Comparison of ENCODE assay signal across 31 mouse cellular contexts in genomic region chr9:83598047-83598446, GRCm38 (mm10). TPM values are rescaled to one million over a fixed set of nuclear protein-coding genes. Genes with fewer than 3 reads are reported as not detected.
DNase-seq lines count a peak whose midpoint lies in the region; ATAC-seq and TF ChIP-seq lines count a peak whose summit lies in the region.
"Had no signal": no experiment of that assay in that cellular context is flagged by ENCODE, and none has a peak within 500 bp of the region (broad histone marks: within the 10 kb centered on the region; RNA-seq: fewer than 3 reads in every experiment).

No protein-coding gene starts in this region.

- ATAC-seq in forebrain, embryonic 16.5 days, result no peak
- no peak for ATAC-seq in forebrain, embryonic 13.5 days
- ATAC-seq: hindbrain, embryonic 16.5 days; midbrain, embryonic 13.5 days had no signal

- no peaks in the 10 kb centered on the region for H3K9me3 ChIP-seq in forebrain, embryonic 16.5 days (ENCODE audit: control insufficient read depth, low read length)
- H3K9me3 ChIP-seq in forebrain, embryonic 13.5 days (replicated peaks), result no peaks in the 10 kb centered on the region
- H3K9me3 ChIP-seq: embryonic facial prominence, embryonic 12.5 days; G1E; heart, embryonic 13.5 days; hindbrain, embryonic 10.5 days; midbrain, embryonic 13.5 days had no signal

- DNase-seq in layer of hippocampus, adult 2 months (ENCODE audit: low spot score in 2 of 2), result no peak
- no peak for DNase-seq in layer of hippocampus, postnatal 10 days (ENCODE audit: low spot score in 2 of 2)
- DNase-seq in right cerebral cortex, postnatal 36 days (ENCODE audit: low spot score in 2 of 2), result peak; percentile 43 to 69
- DNase-seq in right cerebral cortex, postnatal 25 days, result no peak
- peak; percentile 88 for DNase-seq in telencephalon, adult 2 months (ENCODE audit: low read depth, low spot score)
- DNase-seq in retina, postnatal 1 day, result no peak
- DNase-seq: adrenal gland, adult 8-10 months; cerebellum, adult 11 months; cerebellum, adult 9-10 months; cerebellum, postnatal 36 days; embryo, embryonic 11 days; gastrocnemius, postnatal 25 days; heart, adult 18-20 months; heart, postnatal 10 days; kidney, adult 2 months; kidney, postnatal 4 days; liver; lung, adult 2 months; lung, postnatal 10 days; spleen, adult 18-20 months had no signal

- H3K4me3 ChIP-seq in forebrain, embryonic 16.5 days (replicated peaks; ENCODE audit: low read length), result no peak overlapping the region
- no peak overlapping the region for H3K4me3 ChIP-seq in forebrain, embryonic 13.5 days
- H3K4me3 ChIP-seq in layer of hippocampus, adult 2 months, result no peak overlapping the region
- H3K4me3 ChIP-seq: embryonic facial prominence, embryonic 12.5 days; heart, embryonic 13.5 days; hindbrain, embryonic 10.5 days; midbrain, embryonic 13.5 days had no signal

- peak overlapping the region; percentile 56 for H3K27ac ChIP-seq in forebrain, embryonic 16.5 days (ENCODE audit: low read length)
- no peak overlapping the region for H3K27ac ChIP-seq in forebrain, embryonic 13.5 days
- H3K27ac ChIP-seq in layer of hippocampus, adult 2 months, result peak overlapping the region; percentile 76
- H3K27ac ChIP-seq: embryonic facial prominence, embryonic 12.5 days; hindbrain, embryonic 10.5 days; kidney, postnatal 0 days; liver, embryonic 14.5 days; macrophage; midbrain, embryonic 13.5 days had no signal

- 68% methylated on average over 7 of the region's 7 CpGs for whole genome bisulfite sequencing in forebrain, embryonic 16.5 days
- WGBS in forebrain, embryonic 13.5 days, result 76% methylated on average over 7 of the region's 7 CpGs

- no peak for TF ChIP-seq CTCF in layer of hippocampus, adult 2 months (conservative IDR thresholded peaks at IDR 0.05)

- peaks cover 19% of the 10 kb centered on the region for H3K4me1 ChIP-seq in forebrain, embryonic 16.5 days (replicated peaks; ENCODE audit: control insufficient read depth, insufficient read depth, low read length)
- peaks cover 23% of the 10 kb centered on the region for H3K4me1 ChIP-seq in forebrain, embryonic 13.5 days

- H3K27me3 ChIP-seq in forebrain, embryonic 16.5 days (replicated peaks; ENCODE audit: control insufficient read depth, insufficient read depth, low read length), result no peaks in the 10 kb centered on the region
- no peaks in the 10 kb centered on the region for H3K27me3 ChIP-seq in forebrain, embryonic 13.5 days
- H3K27me3 ChIP-seq: embryonic facial prominence, embryonic 12.5 days; heart, embryonic 13.5 days; midbrain, embryonic 13.5 days had no signal

- H3K9ac ChIP-seq in forebrain, embryonic 16.5 days (replicated peaks; ENCODE audit: low read depth, low read length), result no peak overlapping the region
- H3K9ac ChIP-seq in forebrain, embryonic 13.5 days, result no peak overlapping the region
- H3K9ac ChIP-seq: embryonic facial prominence, embryonic 12.5 days; heart, embryonic 13.5 days; liver, embryonic 14.5 days; midbrain, embryonic 13.5 days had no signal

- no peaks in the 10 kb centered on the region for H3K36me3 ChIP-seq in forebrain, embryonic 16.5 days (ENCODE audit: control insufficient read depth, insufficient read depth)
- H3K36me3 ChIP-seq in forebrain, embryonic 13.5 days (ENCODE audit: poor library complexity, severe bottlenecking), result no peaks in the 10 kb centered on the region
- H3K36me3 ChIP-seq: embryonic facial prominence, embryonic 12.5 days; G1E; heart, embryonic 13.5 days; hindbrain, embryonic 10.5 days; midbrain, embryonic 13.5 days had no signal

- H3K4me2 ChIP-seq in forebrain, embryonic 16.5 days (ENCODE audit: low read length), result no peak overlapping the region
- H3K4me2 ChIP-seq in forebrain, embryonic 13.5 days, result no peak overlapping the region
- H3K4me2 ChIP-seq: embryonic facial prominence, embryonic 12.5 days; heart, embryonic 13.5 days; midbrain, embryonic 13.5 days had no signal

RNA-seq across cellular contexts. Expression of gene Sh3bgrl2, which starts 49.9 kb away (rescaled TPM):
- 19.4 and 21.5 TPM in 2 replicates for polyA plus RNA-seq in forebrain, embryonic 16.5 days (2015; fragmentation: Nextera tagmentation; extraction: Ambion mirVana)
- polyA plus RNA-seq in forebrain, embryonic 13.5 days (2015; fragmentation: Nextera tagmentation; extraction: Ambion mirVana), result 12.7 and 16.9 TPM in 2 replicates
- 10 to 100 TPM; 26.1 to 28.7 TPM for total RNA-seq in layer of hippocampus, adult 2 months (2021)
- total RNA-seq in layer of hippocampus, postnatal 10 days (2021), result 10 to 100 TPM; 20.3 to 24.4 TPM
- polyA plus RNA-seq: G1E had no signal

Comparison
In these comparisons a context has a peak if more than half of its experiments do, and no peak if none do; other contexts are left out.
1. DNase-seq: peak in right cerebral cortex, postnatal 36 days (2 of 2) and telencephalon, adult 2 months (single experiment); none in layer of hippocampus, adult 2 months (0 of 2), layer of hippocampus, postnatal 10 days (0 of 2), right cerebral cortex, postnatal 25 days (single experiment) and retina, postnatal 1 day (single experiment).